Mouse (Mus musculus): ENCODE measurements around the gene Plekhb2. TPM values are rescaled to one million over a fixed set of nuclear protein-coding genes. Genes with fewer than 3 reads are reported as not detected.

Gene Plekhb2
- polyA plus RNA-seq (2016; fragmentation: Nextera tagmentation; extraction: Ambion mirVana): 13.5 and 15.4 TPM in 2 replicates

GRCm38 (mm10) chr1:34849745-34850342 is at the start of gene Plekhb2:
Gene Plekhb2, plus strand, starts transcription at chr1:34849976.
- no peaks in the 10 kb centered on the region for H3K9me3 ChIP-seq
- no peak within 1 kb of the TSS for H3K27ac ChIP-seq
- H3K4me2 ChIP-seq: peak within 1 kb of the TSS; percentile 86
- H3K9ac ChIP-seq (replicated peaks): peak within 1 kb of the TSS; percentile 82
- 1% methylated on average over 37 of the region's 40 CpGs for WGBS
- no peaks in the 10 kb centered on the region for H3K36me3 ChIP-seq
- peaks cover 2% of the 10 kb centered on the region; the same call in 1 of the 2 replicates for H3K27me3 ChIP-seq
- H3K4me3 ChIP-seq (replicated peaks): peak within 1 kb of the TSS; percentile 69
- ATAC-seq (ENCODE audit: insufficient number of reproducible peaks, insufficient read depth, low FRiP score, low TSS enrichment, low read depth): peak; percentile 63
- peaks cover 4% of the 10 kb centered on the region; the same call in 1 of the 2 replicates for H3K4me1 ChIP-seq (replicated peaks)

GRCm38 (mm10) chr1:34801616-34802289 is 48.0 kb upstream of the Plekhb2 start:
- Histone ChIP-seq H3K27ac (0 out of 2 replicates have a peak overlapping the region, but pooled peaks have one; percentile 14), H3K4me3 (replicated peaks) (peak overlapping the region; percentile 71), H3K4me2 (peak overlapping the region; percentile 87), H3K9ac (replicated peaks) (peak overlapping the region; percentile 61), H3K9me3 (no peaks in the 10 kb centered on the region), H3K27me3 (peaks cover 13% of the 10 kb centered on the region), H3K4me1 (replicated peaks) (peaks cover 13% of the 10 kb centered on the region), H3K36me3 (no peaks in the 10 kb centered on the region; the same call in 1 of the 2 replicates)
- under 1% methylated on average over 42 of the region's 47 CpGs for WGBS
- peak; percentile 67 for ATAC-seq (ENCODE audit: insufficient number of reproducible peaks, insufficient read depth, low FRiP score, low TSS enrichment, low read depth)

DNA sequence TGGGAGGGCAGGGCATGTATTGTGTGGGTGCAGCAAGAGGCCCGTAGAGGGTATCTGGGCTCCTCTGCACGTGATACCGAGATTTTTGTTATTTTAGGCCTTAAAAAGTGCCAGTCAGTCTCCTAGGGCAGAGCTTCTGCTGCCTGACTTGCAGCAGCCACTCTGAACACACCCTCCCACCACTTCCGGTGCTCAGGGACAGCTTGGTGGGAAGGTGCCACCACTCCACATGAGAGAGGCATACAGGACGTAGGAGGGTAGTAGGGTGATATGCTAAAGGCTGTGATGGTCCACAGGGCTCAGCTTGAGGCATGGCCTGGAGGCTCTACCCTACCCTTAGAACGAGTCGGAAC is 47.5 kb upstream of the Plekhb2 start:
- H3K27me3 ChIP-seq: peaks cover 18% of the 10 kb centered on the region
- no peaks in the 10 kb centered on the region for H3K9me3 ChIP-seq
- peak overlapping the region; percentile 87 for H3K4me2 ChIP-seq
- H3K9ac ChIP-seq (replicated peaks): peak overlapping the region; percentile 61
- peak overlapping the region; percentile 71 for H3K4me3 ChIP-seq (replicated peaks)
- peaks cover 13% of the 10 kb centered on the region for H3K4me1 ChIP-seq (replicated peaks)
- 31% methylated on average over 7 of the region's 7 CpGs for WGBS
- no peak for ATAC-seq (ENCODE audit: insufficient number of reproducible peaks, insufficient read depth, low FRiP score, low TSS enrichment, low read depth)
- no peak overlapping the region for H3K27ac ChIP-seq
- peaks cover 2% of the 10 kb centered on the region; the same call in 1 of the 2 replicates for H3K36me3 ChIP-seq

DNA sequence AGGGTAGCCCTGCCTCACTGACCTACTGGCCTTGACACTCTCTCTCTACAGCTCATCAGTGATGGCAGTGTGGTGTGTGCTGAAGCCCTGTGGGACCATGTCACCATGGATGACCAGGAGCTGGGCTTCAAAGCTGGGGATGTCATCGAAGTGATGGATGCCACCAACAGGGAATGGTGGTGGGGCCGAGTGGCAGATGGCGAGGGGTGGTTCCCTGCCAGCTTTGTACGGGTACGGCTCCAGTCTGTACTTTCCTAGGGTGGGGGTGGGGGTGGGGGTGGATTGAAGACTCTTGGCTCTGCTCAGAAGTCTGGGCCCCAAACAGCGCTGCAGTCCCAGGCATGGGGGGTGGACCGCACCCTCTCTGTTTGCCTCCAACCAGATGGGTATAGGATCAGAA is 44.9 kb upstream of the Plekhb2 start:
- H3K36me3 ChIP-seq: peaks cover 15% of the 10 kb centered on the region
- 83% methylated on average over 7 of the region's 7 CpGs for WGBS
- no peak overlapping the region for H3K9ac ChIP-seq (replicated peaks)
- H3K4me1 ChIP-seq (replicated peaks): peaks cover 13% of the 10 kb centered on the region
- H3K4me3 ChIP-seq (replicated peaks): no peak overlapping the region
- no peak overlapping the region for H3K27ac ChIP-seq
- no peak for ATAC-seq (ENCODE audit: insufficient number of reproducible peaks, insufficient read depth, low FRiP score, low TSS enrichment, low read depth)
- no peak overlapping the region for H3K4me2 ChIP-seq
- no peaks in the 10 kb centered on the region for H3K9me3 ChIP-seq
- peaks cover 18% of the 10 kb centered on the region for H3K27me3 ChIP-seq

DNA sequence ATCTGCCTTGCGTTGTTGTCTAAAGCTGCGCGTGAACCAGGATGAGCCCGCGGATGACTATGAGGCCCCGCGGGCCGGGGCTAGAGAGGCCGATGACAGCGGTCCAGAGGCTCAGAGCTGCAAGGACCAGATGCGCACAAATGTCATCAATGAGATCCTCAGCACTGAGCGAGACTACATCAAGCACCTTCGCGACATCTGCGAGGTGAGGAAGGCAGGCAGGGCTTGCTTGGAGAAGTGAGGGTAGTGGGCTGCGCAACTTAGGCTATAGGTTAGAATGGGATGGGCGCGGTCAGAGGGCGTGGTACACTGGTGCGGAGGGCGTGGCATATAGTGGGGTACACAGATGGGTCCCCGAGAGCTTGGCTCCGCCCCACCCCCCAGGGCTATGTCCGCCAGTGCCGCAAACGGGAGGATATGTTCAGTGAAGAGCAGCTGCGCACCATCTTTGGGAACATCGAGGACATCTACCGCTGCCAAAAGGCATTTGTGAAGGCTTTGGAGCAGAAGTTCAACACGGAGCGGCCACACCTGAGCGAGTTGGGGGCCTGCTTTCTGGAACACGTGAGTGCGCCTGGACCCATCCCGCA is 43.8 kb upstream of the Plekhb2 start:
- no peaks in the 10 kb centered on the region for H3K9me3 ChIP-seq
- no peak overlapping the region; the same call in 1 of the 2 replicates for H3K4me2 ChIP-seq
- no peak overlapping the region for H3K9ac ChIP-seq (replicated peaks)
- no peak overlapping the region for H3K4me3 ChIP-seq (replicated peaks)
- peaks cover 12% of the 10 kb centered on the region for H3K4me1 ChIP-seq (replicated peaks)
- no peak overlapping the region for H3K27ac ChIP-seq
- H3K36me3 ChIP-seq: peaks cover 26% of the 10 kb centered on the region
- peaks cover 18% of the 10 kb centered on the region for H3K27me3 ChIP-seq
- ATAC-seq (ENCODE audit: insufficient number of reproducible peaks, insufficient read depth, low FRiP score, low TSS enrichment, low read depth): no peak
- WGBS: 15% methylated on average over 35 of the region's 35 CpGs

DNA sequence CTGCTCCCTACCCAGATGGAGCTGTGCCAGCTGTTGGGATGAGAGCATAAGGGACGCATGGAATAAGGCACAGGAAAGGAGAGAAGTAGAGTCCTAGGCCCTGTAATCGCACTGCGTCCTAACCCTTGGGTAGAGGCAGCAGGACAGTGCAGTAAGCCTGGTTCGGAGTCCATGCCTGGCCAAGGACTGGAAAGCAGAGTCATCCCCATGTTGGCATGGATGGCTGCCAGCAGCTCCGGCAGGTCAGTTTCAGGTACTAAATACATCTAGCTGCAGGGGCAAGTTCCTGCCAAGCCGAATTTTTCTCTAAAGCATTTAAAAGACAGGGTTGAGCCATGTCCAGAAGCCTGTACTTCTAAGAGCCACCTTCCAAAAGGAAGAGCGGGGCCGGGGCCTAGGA is 41.3 kb upstream of the Plekhb2 start:
- H3K4me3 ChIP-seq (replicated peaks): no peak overlapping the region
- no peaks in the 10 kb centered on the region; the same call in 1 of the 2 replicates for H3K4me1 ChIP-seq (replicated peaks)
- H3K27ac ChIP-seq: no peak overlapping the region
- no peak overlapping the region for H3K4me2 ChIP-seq
- H3K9me3 ChIP-seq: no peaks in the 10 kb centered on the region
- no peak for ATAC-seq (ENCODE audit: insufficient number of reproducible peaks, insufficient read depth, low FRiP score, low TSS enrichment, low read depth)
- WGBS: 91% methylated on average over 8 of the region's 8 CpGs
- H3K27me3 ChIP-seq: peaks cover 18% of the 10 kb centered on the region
- H3K9ac ChIP-seq (replicated peaks): no peak overlapping the region
- peaks cover 51% of the 10 kb centered on the region for H3K36me3 ChIP-seq

DNA sequence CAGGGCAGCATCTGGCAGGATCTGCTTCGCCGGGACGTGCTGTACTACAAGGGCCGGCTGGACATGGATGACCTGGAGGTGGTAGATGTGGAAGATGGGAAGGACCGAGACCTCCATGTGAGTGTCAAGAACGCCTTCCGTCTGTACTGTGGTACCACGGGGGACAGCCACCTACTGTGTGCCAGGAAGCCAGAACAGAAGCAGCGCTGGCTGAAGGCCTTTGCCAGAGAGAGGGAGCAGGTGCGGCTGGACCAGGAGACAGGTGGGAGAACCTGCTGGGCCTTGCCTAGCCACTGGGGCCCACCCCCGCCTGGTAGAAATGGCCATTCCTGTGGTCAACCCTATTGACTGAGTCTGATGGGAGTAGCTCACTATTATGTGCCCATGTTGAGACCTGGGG is 39.5 kb upstream of the Plekhb2 start:
- H3K9ac ChIP-seq (replicated peaks): no peak overlapping the region
- peaks cover 69% of the 10 kb centered on the region for H3K36me3 ChIP-seq

GRCm38 (mm10) chr1:34811035-34811434 is 38.7 kb upstream of the Plekhb2 start:
- H3K9ac ChIP-seq (replicated peaks): no peak overlapping the region
- no peak overlapping the region for H3K4me2 ChIP-seq
- H3K27ac ChIP-seq: no peak overlapping the region
- no peak overlapping the region for H3K4me3 ChIP-seq (replicated peaks)
- ATAC-seq (ENCODE audit: insufficient number of reproducible peaks, insufficient read depth, low FRiP score, low TSS enrichment, low read depth): no peak
- H3K9me3 ChIP-seq: no peaks in the 10 kb centered on the region
- peaks cover 76% of the 10 kb centered on the region for H3K36me3 ChIP-seq
- 88% methylated on average over 6 of the region's 6 CpGs for WGBS
- no peaks in the 10 kb centered on the region; the same call in 1 of the 2 replicates for H3K4me1 ChIP-seq (replicated peaks)
- peaks cover 12% of the 10 kb centered on the region for H3K27me3 ChIP-seq

More for the DNA sequence above, 39.5 kb upstream of the Plekhb2 start:
- Histone ChIP-seq H3K4me2 (no peak overlapping the region), H3K27ac (no peak overlapping the region), H3K27me3 (peaks cover 18% of the 10 kb centered on the region), H3K9me3 (no peaks in the 10 kb centered on the region), H3K4me1 (replicated peaks) (no peaks in the 10 kb centered on the region; the same call in 1 of the 2 replicates), H3K4me3 (replicated peaks) (no peak overlapping the region)
- ATAC-seq (ENCODE audit: insufficient number of reproducible peaks, insufficient read depth, low FRiP score, low TSS enrichment, low read depth): no peak
- 91% methylated on average over 11 of the region's 11 CpGs for WGBS

GRCm38 (mm10) chr1:34811581-34811980 is 38.2 kb upstream of the Plekhb2 start:
- WGBS: 69% methylated on average over 6 of the region's 6 CpGs
- no peak for ATAC-seq (ENCODE audit: insufficient number of reproducible peaks, insufficient read depth, low FRiP score, low TSS enrichment, low read depth)
- H3K4me1 ChIP-seq (replicated peaks): no peaks in the 10 kb centered on the region
- H3K27ac ChIP-seq: no peak overlapping the region
- no peak overlapping the region for H3K4me3 ChIP-seq (replicated peaks)
- no peak overlapping the region for H3K9ac ChIP-seq (replicated peaks)
- H3K27me3 ChIP-seq: peaks cover 6% of the 10 kb centered on the region; the same call in 1 of the 2 replicates
- no peaks in the 10 kb centered on the region for H3K9me3 ChIP-seq
- H3K4me2 ChIP-seq: no peak overlapping the region
- peaks cover 82% of the 10 kb centered on the region for H3K36me3 ChIP-seq

DNA sequence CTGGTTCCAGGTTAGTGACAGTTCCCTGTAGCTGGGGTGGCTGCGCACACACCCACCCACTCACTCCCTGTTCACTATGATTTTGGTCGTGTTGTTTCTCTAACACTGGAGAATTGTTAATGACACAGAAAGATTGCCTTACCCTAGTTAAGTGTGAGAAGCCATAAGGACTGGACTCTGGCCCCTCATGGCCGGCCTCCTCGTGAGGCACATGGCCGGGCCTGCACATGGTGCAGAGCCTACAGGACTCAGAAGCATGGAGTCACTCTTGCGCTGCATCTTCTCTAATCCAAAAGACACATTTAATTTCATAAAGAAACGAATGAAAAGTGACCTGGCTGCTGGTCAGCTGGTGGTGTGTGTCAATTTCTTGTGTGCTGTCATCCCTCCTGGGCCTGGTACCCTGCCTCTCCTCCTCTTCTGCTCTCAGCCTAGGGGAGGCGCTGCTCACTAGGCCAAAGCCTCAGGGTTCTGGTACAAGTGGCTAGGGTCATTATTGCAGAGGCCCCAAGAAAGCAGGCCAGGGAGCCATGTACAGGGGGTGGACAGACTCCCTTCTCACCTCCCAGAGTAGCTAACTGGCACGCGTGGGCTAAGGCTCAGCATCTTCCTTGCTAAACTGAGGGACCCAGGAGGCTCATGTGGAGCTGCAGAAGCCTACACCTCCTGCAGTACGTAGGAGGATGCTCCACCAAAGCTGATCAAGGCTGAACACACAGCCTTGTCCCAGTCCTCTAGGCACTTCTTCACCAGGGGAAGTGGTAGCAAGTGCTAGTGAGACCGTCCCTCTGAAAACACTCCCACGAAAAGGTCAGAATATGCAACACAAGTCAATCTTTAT is 37.1 kb upstream of the Plekhb2 start:
- WGBS: 90% methylated on average over 13 of the region's 13 CpGs
- H3K27me3 ChIP-seq: no peaks in the 10 kb centered on the region
- no peaks in the 10 kb centered on the region for H3K9me3 ChIP-seq
- H3K27ac ChIP-seq: no peak overlapping the region
- H3K9ac ChIP-seq (replicated peaks): no peak overlapping the region
- H3K4me3 ChIP-seq (replicated peaks): no peak overlapping the region
- peaks cover 87% of the 10 kb centered on the region for H3K36me3 ChIP-seq
- H3K4me2 ChIP-seq: no peak overlapping the region
- no peak for ATAC-seq (ENCODE audit: insufficient number of reproducible peaks, insufficient read depth, low FRiP score, low TSS enrichment, low read depth)
- no peaks in the 10 kb centered on the region for H3K4me1 ChIP-seq (replicated peaks)

DNA sequence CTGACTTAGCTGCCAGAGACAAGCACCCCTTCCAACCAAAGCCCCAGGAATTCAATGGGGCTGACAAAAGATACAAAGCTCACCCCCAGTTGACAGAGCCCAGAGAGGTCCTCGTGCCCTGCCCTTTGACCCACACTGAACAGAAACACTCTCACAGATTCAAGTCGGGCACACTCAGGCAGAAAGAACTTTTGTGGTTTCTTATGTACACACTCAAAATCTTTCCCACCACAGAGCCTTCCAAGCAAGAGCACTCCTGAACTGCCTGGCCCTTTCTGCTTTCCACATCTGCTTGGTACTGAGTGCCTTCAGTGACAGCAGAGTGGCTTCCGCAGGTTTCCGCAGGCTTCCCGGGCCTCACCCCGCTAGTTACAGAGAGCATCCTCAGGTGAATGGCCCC is 33.9 kb upstream of the Plekhb2 start:
- no peaks in the 10 kb centered on the region for H3K9me3 ChIP-seq
- no peak overlapping the region for H3K27ac ChIP-seq
- H3K27me3 ChIP-seq: no peaks in the 10 kb centered on the region
- no peaks in the 10 kb centered on the region for H3K4me1 ChIP-seq (replicated peaks)
- no peak overlapping the region for H3K4me2 ChIP-seq
- peaks cover 99% of the 10 kb centered on the region for H3K36me3 ChIP-seq
- no peak overlapping the region for H3K9ac ChIP-seq (replicated peaks)
- no peak for ATAC-seq (ENCODE audit: insufficient number of reproducible peaks, insufficient read depth, low FRiP score, low TSS enrichment, low read depth)
- 89% methylated on average over 6 of the region's 6 CpGs for WGBS
- no peak overlapping the region for H3K4me3 ChIP-seq (replicated peaks)
